Mouse (Mus musculus): ENCODE measurements around the gene Tspan9.

Gene Tspan9

DNA sequence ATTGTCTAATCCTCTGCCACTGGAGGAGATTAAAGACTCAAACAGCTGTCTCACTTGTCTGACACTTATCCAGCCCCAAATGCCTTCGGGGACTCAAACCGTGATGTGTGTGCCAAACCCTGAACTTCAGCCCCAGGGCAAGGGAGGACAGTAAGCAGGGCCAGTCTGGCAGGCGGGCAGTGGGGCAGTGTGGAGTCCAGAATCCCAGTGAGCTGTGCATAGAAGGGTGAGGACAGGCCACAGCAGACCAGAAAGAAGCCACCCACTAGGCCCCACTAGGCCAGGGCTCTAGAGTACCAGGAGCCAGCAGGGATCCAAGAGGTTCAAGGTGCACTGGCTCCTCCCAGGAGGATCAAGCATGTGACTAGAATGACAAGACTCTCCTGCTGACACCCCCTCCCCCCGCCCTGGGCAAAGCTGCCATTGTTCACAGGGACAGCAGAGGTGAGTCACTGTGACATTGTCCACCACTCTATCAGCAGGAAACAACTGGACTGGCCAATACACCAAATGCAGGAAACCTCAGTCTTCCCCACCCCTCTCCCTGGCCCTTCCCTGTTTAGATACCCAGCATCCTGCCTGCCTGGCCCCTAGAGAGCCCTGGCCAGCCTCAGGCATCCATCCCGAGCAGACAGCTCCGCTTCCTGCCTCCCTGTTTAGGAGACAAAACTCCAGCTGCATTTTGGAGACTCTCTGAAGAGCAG lies 40.9 kb downstream of the Tspan9 start:
- DNase-seq (ENCODE audit: low spot score) = no peak

DNA sequence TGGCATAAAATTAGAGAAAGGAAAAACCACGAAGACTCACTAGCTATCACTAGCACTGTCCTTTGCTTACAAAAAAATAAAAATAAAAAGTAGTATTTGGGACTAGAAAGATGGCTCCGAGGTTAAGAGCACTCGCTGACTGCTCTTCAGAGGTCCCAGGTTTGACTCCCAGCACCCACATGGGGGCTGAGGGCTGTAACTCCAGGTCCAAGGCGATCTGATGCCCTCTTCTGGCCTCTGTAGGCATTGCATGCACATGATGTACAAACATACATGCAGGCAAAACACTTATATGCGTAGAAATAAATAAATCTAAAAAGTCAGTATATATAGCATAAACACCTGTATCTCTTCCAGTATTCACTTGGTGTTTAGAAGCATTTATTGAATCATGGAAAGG lies 43.5 kb downstream of the Tspan9 start:
- DNase-seq (ENCODE audit: low spot score) = no peak

DNA sequence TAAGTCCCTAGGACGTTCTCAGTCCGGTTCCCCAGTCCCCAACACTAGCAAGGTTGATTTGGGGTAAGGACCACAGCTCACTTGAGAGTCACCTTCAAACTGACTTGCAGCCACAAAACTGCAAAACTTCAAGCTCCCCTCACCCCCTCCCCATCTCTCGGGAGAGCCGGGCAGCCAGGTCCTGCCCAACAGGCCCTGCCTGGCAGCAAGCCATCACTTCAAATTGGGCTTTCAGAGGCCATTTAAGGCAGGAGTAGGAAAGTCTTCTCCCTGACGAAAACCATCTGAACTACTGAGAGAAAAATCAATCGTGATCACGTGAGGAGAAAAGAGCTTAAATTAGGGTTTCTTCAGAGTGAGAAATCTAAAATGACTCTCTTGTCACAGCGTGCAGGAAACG lies 44.2 kb downstream of the Tspan9 start:
- DNase-seq (ENCODE audit: low spot score) = no peak

DNA sequence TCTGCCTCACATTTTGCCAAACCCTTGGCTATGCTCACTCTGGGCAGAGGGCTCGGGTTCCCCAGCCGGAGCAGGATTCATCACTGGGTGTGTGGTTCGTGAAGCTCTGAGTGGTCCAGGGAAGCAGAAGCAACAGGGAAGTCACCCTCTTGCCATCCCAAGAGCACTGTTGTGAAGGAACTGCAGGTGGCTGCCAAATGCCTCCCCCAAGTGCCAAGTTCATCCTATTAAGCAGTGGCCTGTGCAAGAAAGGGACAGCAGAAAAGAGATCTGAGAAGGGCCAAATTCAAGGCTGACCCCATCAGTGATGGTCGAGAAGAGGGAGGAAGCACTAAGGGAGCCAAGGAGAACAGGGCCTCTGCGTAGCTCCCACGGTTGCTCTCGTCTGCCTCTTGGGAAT lies 46.9 kb downstream of the Tspan9 start:
- no peak for DNase-seq (ENCODE audit: low spot score)

DNA sequence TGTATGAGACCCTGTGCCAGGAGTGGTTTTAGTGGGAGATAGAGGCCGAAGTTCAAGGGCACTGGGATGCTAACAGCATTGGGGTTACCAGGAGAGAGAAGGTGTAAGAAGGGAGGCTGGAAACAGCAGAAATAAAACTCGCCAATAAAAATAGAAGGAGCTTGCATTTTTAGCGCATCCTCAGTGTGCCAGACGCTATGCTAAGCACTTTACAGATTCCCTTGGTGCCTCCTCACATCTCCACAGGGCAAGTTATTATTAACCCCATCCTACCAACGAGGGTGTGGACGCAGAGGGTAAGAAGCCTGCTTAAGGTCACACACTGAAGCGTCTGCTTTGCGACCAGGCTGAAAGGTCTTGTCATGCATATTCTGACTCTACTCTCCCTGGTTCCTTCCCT lies 47.5 kb downstream of the Tspan9 start:
- DNase-seq (ENCODE audit: low spot score) = no peak

GRCm38 (mm10) chr6:128095131-128095530 lies 48.3 kb downstream of the Tspan9 start:
- no peak for DNase-seq (ENCODE audit: low spot score)

- no peak for DNase-seq (ENCODE audit: low spot score)
These were observed 49.4 kb downstream of the Tspan9 start for GRCm38 (mm10) chr6:128093856-128094628.

DNA sequence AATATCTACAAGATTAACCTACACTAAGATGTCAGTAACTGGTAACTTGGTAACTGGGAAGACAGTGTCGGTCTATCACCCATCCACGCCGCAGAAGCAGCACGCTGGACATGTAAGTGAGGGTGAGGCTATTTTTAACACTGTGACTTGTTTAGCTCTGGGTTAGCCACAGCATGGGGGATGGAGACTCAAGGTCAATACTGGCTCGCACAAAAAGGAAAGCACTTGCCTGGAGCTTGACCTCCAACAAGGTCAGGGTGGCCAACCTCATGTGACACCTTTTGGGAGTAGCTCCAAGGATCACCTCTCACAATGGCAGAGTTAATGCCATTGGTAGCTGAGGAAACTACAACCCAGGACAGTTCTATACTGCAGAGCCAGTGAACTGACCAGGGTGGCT lies 50.8 kb downstream of the Tspan9 start:
- no peak for DNase-seq (ENCODE audit: low spot score)

DNA sequence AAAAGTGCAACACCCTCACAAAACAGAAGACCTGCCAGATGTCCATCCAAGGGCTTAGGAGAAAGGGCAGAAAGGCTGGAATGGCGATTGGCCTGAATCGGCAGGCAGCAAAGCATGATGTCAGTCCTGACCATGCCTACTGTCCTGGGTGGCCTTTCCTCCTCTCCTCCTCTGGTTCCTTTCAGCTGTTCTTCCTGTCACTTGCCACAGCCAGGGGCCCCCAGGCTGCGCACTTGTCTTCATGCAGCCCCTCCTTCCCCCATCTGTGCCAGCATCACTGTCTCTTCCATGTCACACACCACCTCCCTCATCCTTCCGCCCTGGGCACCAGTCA lies 51.6 kb downstream of the Tspan9 start:
- no peak for DNase-seq (ENCODE audit: low spot score)

GRCm38 (mm10) chr6:128090985-128091832 lies 52.2 kb downstream of the Tspan9 start:
- DNase-seq (ENCODE audit: low spot score) = no peak

- DNase-seq (ENCODE audit: low spot score) = peak; percentile 54
These were observed 53.4 kb downstream of the Tspan9 start for GRCm38 (mm10) chr6:128089770-128090702.

GRCm38 (mm10) chr6:128088746-128089523 lies 54.5 kb downstream of the Tspan9 start:
- no peak for DNase-seq (ENCODE audit: low spot score)

DNA sequence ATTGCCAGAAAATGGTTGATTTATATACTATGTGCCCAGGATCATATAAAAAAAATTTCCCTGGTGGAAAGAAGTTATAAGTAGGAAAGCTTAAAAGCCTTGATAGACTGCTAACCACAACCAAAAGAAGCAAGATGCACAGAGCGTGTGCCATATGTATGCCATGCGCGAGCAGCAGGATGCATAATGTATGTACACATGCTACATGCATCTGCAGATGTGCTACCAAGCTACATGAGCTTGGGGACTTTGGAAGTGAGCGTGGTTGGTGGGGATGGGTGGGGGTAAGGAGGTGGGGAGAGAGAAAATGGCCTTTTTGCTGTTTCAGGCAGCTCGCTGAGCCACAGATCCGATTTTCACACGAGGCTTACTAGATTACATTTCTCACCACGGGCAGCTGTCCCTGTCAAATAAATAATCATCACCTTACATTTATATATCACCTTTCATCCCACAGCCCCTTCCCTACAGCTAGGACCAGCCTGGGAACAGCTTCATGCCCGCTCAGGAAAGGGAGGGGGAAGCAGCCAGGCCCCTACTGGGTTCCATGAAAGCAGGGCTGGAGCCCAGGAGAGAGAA lies 57.8 kb downstream of the Tspan9 start:
- DNase-seq (ENCODE audit: low spot score) = no peak

DNA sequence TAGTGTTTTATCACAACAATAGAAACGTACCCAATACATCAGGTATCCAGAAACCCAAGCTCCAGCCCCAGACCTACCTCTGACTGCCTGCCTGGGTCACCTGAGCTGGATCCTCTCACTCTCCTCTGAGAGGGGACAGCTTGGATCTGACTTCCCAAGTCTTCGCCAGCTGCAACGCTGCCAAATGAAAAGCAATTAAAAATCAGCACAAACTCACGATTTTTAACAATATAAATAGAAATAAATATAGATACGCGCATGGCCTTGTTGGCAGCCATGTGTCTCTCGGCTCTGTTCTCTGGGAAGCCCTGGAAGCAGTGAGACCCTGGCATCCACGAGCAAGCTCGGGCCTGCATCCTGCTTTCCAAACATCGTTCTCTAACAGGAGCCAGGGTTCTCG lies 60.1 kb downstream of the Tspan9 start:
- DNase-seq (ENCODE audit: low spot score) = no peak

DNA sequence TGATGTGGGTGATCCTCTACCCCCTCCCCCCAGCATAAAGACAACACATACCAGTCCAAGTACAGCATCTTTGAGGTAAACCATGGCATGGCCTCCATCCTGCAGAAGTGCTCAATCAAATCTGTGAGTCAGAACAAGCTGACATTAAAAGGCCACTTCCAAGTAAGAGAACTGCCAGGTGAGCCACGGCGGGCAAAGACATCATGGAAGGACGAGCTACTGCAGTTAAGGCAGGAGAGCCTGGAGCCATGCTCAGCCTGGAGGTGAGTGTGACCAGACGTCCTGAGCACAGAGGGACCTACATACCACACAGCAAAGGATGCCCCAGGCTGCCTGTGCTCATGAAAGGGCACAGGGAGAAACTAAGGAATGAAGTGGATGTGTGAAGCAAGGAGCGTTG lies 61.6 kb downstream of the Tspan9 start:
- DNase-seq (ENCODE audit: low spot score) = no peak

GRCm38 (mm10) chr6:128081293-128081692 lies 62.1 kb downstream of the Tspan9 start:
- no peak for DNase-seq (ENCODE audit: low spot score)

DNA sequence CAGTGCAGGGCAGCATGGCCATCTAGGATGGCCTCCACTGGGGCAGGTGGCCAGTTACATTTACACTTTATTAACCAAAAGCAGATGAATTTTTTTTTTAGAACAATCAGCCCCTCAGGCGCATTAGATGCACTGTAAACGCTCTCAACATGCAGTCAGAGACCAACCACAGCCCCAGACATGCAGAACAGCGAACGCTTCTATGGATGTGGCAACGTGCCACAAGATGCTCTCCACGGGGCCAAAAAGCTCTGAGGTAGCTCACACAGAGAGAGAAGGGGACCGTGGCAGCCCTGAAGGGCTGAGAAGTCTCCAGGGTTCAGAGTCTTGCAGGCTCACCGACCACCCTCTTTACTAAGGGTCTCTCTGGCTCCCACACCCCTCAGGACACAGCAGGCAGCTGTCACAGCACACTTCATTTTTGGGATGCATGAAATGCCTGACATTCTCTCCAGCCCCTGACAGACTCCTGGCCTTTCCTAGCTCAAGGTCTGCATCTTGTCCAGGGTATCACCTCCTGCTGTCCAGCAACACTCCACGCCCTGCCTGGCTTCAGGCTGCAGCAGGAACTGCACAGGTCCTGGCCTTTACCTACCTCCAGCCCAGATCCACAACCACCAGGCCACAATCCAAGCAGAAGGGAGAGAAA lies 63.7 kb downstream of the Tspan9 start:
- no peak for DNase-seq (ENCODE audit: low spot score)

DNA sequence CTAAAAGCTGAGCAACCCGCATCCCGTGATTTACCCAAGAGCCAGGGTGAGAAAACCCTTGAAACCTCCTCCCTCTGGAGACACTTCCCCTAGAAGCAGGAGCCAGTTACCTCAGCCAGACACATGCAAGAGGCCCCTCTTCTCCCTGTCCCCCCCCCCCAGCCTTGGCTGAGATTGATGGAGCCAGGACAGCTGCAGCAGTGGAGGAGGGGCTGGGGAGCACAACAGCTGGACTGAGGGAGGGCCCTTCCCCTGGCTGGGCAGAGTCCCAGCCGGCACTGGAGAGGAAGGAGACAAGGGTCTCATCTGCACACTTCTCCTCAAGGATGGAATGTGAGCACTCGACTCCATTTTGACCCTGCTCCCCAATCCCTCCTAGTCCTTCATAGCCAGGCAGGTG lies 64.9 kb downstream of the Tspan9 start:
- DNase-seq (ENCODE audit: low spot score) = no peak

DNA sequence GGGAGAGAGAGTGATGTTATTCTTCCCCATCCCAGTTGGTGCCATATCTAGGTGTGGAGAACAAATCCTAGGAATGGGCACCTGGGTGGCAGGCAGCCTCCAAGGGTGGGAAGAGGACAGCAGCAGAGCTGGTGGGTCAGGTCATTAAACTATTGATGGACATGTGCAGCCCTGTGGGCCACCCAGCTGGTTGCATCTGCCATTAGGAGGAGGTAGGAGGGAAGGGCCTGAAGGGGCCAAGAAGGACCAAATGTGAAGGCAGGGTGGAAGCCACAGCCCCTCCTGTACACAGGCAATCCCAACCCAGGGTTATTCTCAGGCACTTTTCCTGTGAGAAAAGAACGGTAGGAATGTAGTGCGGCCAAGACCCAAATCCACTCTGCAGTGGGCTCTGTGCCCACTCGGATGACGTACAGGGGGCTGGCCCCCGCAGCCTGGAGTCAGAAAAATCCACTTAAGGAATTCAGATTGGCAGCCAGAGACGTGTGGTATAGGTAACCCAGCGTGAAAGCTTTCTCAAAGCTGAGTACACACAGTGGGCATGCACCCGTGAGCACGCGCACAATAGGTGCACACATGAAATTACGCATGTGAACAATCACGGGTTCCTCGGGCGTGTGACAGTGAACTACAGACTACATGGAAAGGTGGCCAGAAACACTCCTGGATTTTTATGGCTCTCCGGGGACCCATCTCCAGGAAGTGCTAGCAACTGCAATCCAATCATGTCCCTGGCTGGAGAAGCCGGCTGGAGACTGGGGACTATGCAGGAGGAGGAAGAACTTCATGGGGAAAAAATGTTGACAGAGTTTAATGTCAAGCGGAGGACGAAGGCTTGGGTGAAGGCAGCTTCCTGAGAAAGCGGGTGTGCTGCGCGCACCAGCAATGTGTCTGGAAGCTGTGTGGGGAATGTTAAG lies 67.0 kb downstream of the Tspan9 start:
- DNase-seq (ENCODE audit: low spot score) = no peak
